Mouse (Mus musculus) limb, embryonic 13.5 days (tissue): ENCODE results near the gene Abhd16a. TPM values are rescaled to one million over a fixed set of nuclear protein-coding genes. Genes with fewer than 3 reads are reported as not detected.

Source experiments
- ATAC-seq: fragments of 200-750 bp; cut with Nextera tagmentation; 2 replicates; pipeline ENCODE4 v1.8.0; 2017; ENCODE audit warnings: low read depth, moderate number of reproducible peaks, moderate TSS enrichment; ENCODE audit not compliant: low FRiP score
- H3K27ac ChIP-seq: fragments of 300-500 bp; sonication (generic); 2 replicates; pipeline ENCODE4 v1.5.1; 2015; ENCODE audit warnings: inconsistent platforms, mild to moderate bottlenecking, moderate library complexity
- H3K27me3 ChIP-seq: fragments of 300-500 bp; sonication (generic); 2 replicates; pipeline ENCODE4 v1.6.1; 2015; ENCODE audit warnings: mild to moderate bottlenecking, inconsistent platforms
- H3K36me3 ChIP-seq: fragments of 300-500 bp; sonication (generic); 2 replicates; pipeline ENCODE4 v1.6.1; 2015; ENCODE audit warnings: inconsistent platforms, mild to moderate bottlenecking, moderate library complexity
- H3K4me1 ChIP-seq: fragments of 300-500 bp; sonication (generic); 2 replicates; pipeline ENCODE4 v1.6.1; 2015; ENCODE audit warnings: inconsistent platforms
- H3K4me2 ChIP-seq: fragments of 300-500 bp; sonication (generic); replicated peaks from 2 replicates; pipeline ENCODE4 v1.6.1; 2015; ENCODE audit warnings: inconsistent platforms, mild to moderate bottlenecking, moderate library complexity
- H3K4me3 ChIP-seq: fragments of 300-500 bp; sonication (generic); 2 replicates; pipeline ENCODE4 v1.5.1; 2015; ENCODE audit warnings: moderate library complexity, mild to moderate bottlenecking, inconsistent platforms
- H3K9ac ChIP-seq: fragments of 300-500 bp; sonication (generic); 2 replicates; pipeline ENCODE4 v1.6.1; 2015; ENCODE audit warnings: mild to moderate bottlenecking, inconsistent platforms
- H3K9me3 ChIP-seq: fragments of 300-500 bp; sonication (generic); 2 replicates; pipeline ENCODE4 v1.6.1; 2016; ENCODE audit warnings: inconsistent platforms
- WGBS: fragments of 180-500 bp; shearing (Covaris S2); methylation state at CpG from one replicate; pipeline ENCODE4 v1.1.7; 2015; 5-methylcytosine and 5-hydroxymethylcytosine counted together
- polyA plus RNA-seq: library from polyadenylated mRNA; unstranded; fragments of >200 nt; fragmentation: Nextera tagmentation; extraction: Ambion mirVana; gene quantifications from 2 replicates; pipeline ENCODE4 v1.2.1, GENCODE M21; 2015

Abhd16a gene
- polyA plus RNA-seq, 1 experiment from 2014 or later: 94.9 TPM

- H3K4me2 ChIP-seq: peak overlapping the region; percentile 90
- ATAC-seq: peak; percentile 5; the same call in 1 of the 2 replicates
- peaks cover 49% of the 10 kb centered on the region for H3K4me1 ChIP-seq
- under 1% methylated on average over 27 of the region's 27 CpGs for WGBS
- H3K9me3 ChIP-seq: no peaks in the 10 kb centered on the region
- H3K9ac ChIP-seq: peak overlapping the region; percentile 86
- H3K27ac ChIP-seq: peak overlapping the region; percentile 98
- H3K4me3 ChIP-seq: peak overlapping the region; percentile 68
- peaks cover 31% of the 10 kb centered on the region for H3K36me3 ChIP-seq
- no peaks in the 10 kb centered on the region for H3K27me3 ChIP-seq
Measured at GRCm38 (mm10) chr17:35050126-35050750, 38.8 kb upstream of the Abhd16a start.

GRCm38 (mm10) chr17:35051156-35052086 lies 37.6 kb upstream of the Abhd16a start:
- H3K9me3 ChIP-seq: no peaks in the 10 kb centered on the region
- no peak; the same call in 1 of the 2 replicates for ATAC-seq
- H3K4me3 ChIP-seq: peak overlapping the region; percentile 68
- H3K4me1 ChIP-seq: peaks cover 40% of the 10 kb centered on the region
- H3K27me3 ChIP-seq: no peaks in the 10 kb centered on the region
- H3K36me3 ChIP-seq: peaks cover 43% of the 10 kb centered on the region
- peak overlapping the region; percentile 86 for H3K9ac ChIP-seq
- H3K4me2 ChIP-seq: peak overlapping the region; percentile 90
- peak overlapping the region; percentile 98 for H3K27ac ChIP-seq
- WGBS: 1% methylated on average over 21 of the region's 21 CpGs

GRCm38 (mm10) chr17:35052271-35052798 lies 36.7 kb upstream of the Abhd16a start:
- no peak for ATAC-seq
- Histone ChIP-seq H3K4me1 (peaks cover 34% of the 10 kb centered on the region), H3K36me3 (peaks cover 51% of the 10 kb centered on the region), H3K27ac (peak overlapping the region; percentile 98), H3K9me3 (no peaks in the 10 kb centered on the region), H3K9ac (peak overlapping the region; percentile 86), H3K27me3 (no peaks in the 10 kb centered on the region), H3K4me2 (peak overlapping the region; percentile 90), H3K4me3 (peak overlapping the region; percentile 68)
- 87% methylated on average over 12 of the region's 12 CpGs for WGBS

GRCm38 (mm10) chr17:35055691-35056495 lies 33.2 kb upstream of the Abhd16a start:
- H3K9ac ChIP-seq: no peak overlapping the region
- H3K4me3 ChIP-seq: no peak overlapping the region
- H3K27ac ChIP-seq: no peak overlapping the region
- peaks cover 68% of the 10 kb centered on the region for H3K36me3 ChIP-seq
- H3K4me1 ChIP-seq: peaks cover 25% of the 10 kb centered on the region
- H3K27me3 ChIP-seq: no peaks in the 10 kb centered on the region
- no peaks in the 10 kb centered on the region for H3K9me3 ChIP-seq
- H3K4me2 ChIP-seq: no peak overlapping the region
- WGBS: 92% methylated on average over 7 of the region's 7 CpGs
- ATAC-seq: no peak

GRCm38 (mm10) chr17:35057090-35057489 lies 32.0 kb upstream of the Abhd16a start:
- H3K4me3 ChIP-seq: no peak overlapping the region
- H3K9ac ChIP-seq: no peak overlapping the region
- no peaks in the 10 kb centered on the region for H3K9me3 ChIP-seq
- WGBS: 82% methylated on average over 3 of the region's 3 CpGs
- H3K4me1 ChIP-seq: peaks cover 29% of the 10 kb centered on the region
- ATAC-seq: no peak
- peaks cover 77% of the 10 kb centered on the region for H3K36me3 ChIP-seq
- no peak overlapping the region for H3K27ac ChIP-seq
- 0 out of 2 replicates have a peak, but pooled peaks cover 4% of the 10 kb centered on the region for H3K27me3 ChIP-seq
- H3K4me2 ChIP-seq: no peak overlapping the region

- peaks cover 9% of the 10 kb centered on the region for H3K27me3 ChIP-seq
- H3K36me3 ChIP-seq: peaks cover 77% of the 10 kb centered on the region
- no peak overlapping the region for H3K9ac ChIP-seq
- no peaks in the 10 kb centered on the region for H3K9me3 ChIP-seq
- peaks cover 25% of the 10 kb centered on the region for H3K4me1 ChIP-seq
- H3K4me2 ChIP-seq: peak overlapping the region; percentile 99
- no peak for ATAC-seq
- H3K4me3 ChIP-seq: peak overlapping the region; percentile 64
- H3K27ac ChIP-seq: no peak overlapping the region
- 66% methylated on average over 9 of the region's 9 CpGs for WGBS
Measured at GRCm38 (mm10) chr17:35058316-35058715, 30.7 kb upstream of the Abhd16a start.

GRCm38 (mm10) chr17:35058911-35059892 lies 29.9 kb upstream of the Abhd16a start, which contains the start of gene Ddah2:
Gene Ddah2, plus strand, starts transcription at chr17:35059035.
- H3K27ac ChIP-seq: peak within 1 kb of the TSS; percentile 92
- ATAC-seq: peak; percentile 91
- H3K4me3 ChIP-seq: peak within 1 kb of the TSS; percentile 64
- H3K27me3 ChIP-seq: peaks cover 18% of the 10 kb centered on the region
- H3K36me3 ChIP-seq: peaks cover 73% of the 10 kb centered on the region
- peak within 1 kb of the TSS; percentile 80 for H3K9ac ChIP-seq
- peak within 1 kb of the TSS; percentile 99 for H3K4me2 ChIP-seq
- peaks cover 28% of the 10 kb centered on the region for H3K4me1 ChIP-seq
- under 1% methylated on average over 57 of the region's 57 CpGs for WGBS
- H3K9me3 ChIP-seq: no peaks in the 10 kb centered on the region

- Histone ChIP-seq H3K36me3 (peaks cover 65% of the 10 kb centered on the region), H3K4me1 (peaks cover 36% of the 10 kb centered on the region), H3K9me3 (no peaks in the 10 kb centered on the region), H3K27me3 (peaks cover 27% of the 10 kb centered on the region), H3K4me2 (peak overlapping the region; percentile 99), H3K27ac (peak overlapping the region; percentile 92; the same call in 1 of the 2 replicates), H3K4me3 (peak overlapping the region; percentile 64), H3K9ac (peak overlapping the region; percentile 80)
- ATAC-seq: no peak
- 24% methylated on average over 14 of the region's 14 CpGs for WGBS
Measured at GRCm38 (mm10) chr17:35060071-35060470, 29.0 kb upstream of the Abhd16a start.

GRCm38 (mm10) chr17:35060737-35061297 lies 28.2 kb upstream of the Abhd16a start:
- WGBS: 64% methylated on average over 22 of the region's 22 CpGs
- peaks cover 43% of the 10 kb centered on the region for H3K4me1 ChIP-seq
- peak overlapping the region; percentile 99 for H3K4me2 ChIP-seq
- peak overlapping the region; percentile 64 for H3K4me3 ChIP-seq
- H3K9me3 ChIP-seq: no peaks in the 10 kb centered on the region
- H3K27me3 ChIP-seq: peaks cover 34% of the 10 kb centered on the region
- peaks cover 58% of the 10 kb centered on the region for H3K36me3 ChIP-seq
- no peak overlapping the region for H3K27ac ChIP-seq
- peak overlapping the region; percentile 80 for H3K9ac ChIP-seq
- ATAC-seq: no peak

- H3K27me3 ChIP-seq: peaks cover 39% of the 10 kb centered on the region
- H3K4me1 ChIP-seq: peaks cover 43% of the 10 kb centered on the region
- peak overlapping the region; percentile 64; the same call in 1 of the 2 replicates for H3K4me3 ChIP-seq
- H3K4me2 ChIP-seq: peak overlapping the region; percentile 99; the same call in 1 of the 2 replicates
- H3K27ac ChIP-seq: no peak overlapping the region
- peaks cover 53% of the 10 kb centered on the region for H3K36me3 ChIP-seq
- 79% methylated on average over 8 of the region's 8 CpGs for WGBS
- H3K9me3 ChIP-seq: no peaks in the 10 kb centered on the region
- peak overlapping the region; percentile 80; the same call in 1 of the 2 replicates for H3K9ac ChIP-seq
- ATAC-seq: no peak
Measured at GRCm38 (mm10) chr17:35061299-35061698, 27.8 kb upstream of the Abhd16a start.
